ENCODE assay signal across 12 mouse cellular contexts in the genomic region with DNA sequence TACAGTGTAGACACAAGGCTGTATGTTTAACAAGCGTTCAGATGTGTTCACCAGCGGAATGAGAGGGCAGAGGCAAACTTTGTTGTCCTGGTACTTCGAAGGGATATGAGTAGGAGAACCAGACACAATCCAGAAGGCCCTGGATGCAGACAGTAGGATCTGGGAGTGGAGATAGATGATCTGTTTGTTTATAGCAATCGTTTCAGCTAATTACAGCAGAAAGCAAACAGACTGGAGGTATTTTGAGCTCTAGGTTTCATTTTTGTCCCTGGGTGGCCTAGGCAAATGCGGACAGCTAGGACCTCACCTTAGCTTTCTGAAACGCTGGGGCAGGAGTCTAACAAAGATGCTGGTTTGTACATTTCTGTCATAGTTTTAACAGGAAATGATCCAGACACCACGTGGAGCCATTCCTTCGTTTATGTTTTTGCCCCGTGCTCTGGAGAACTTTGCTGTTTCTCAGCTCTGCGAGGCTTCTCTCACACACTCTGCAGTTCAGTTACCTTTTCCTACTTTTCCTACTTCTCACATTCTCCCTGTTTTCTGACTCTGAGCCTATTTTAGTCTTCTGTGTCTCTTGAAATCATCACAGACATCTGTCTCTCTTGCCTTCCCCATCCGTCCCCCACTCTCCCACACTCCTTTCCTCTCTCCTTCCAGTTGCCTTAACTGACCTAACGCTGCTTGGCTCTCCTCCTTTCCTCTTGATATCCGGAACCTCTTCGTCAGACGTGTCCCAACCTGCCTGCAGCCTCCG. TPM values are rescaled to one million over a fixed set of nuclear protein-coding genes. Genes with fewer than 3 reads are reported as not detected.
DNase-seq lines count a peak whose midpoint lies in the region; ATAC-seq and TF ChIP-seq lines count a peak whose summit lies in the region.
"Had no signal": no experiment of that assay in that cellular context is flagged by ENCODE, and none has a peak within 500 bp of the region (broad histone marks: within the 10 kb centered on the region; RNA-seq: fewer than 3 reads in every experiment).

No protein-coding gene starts in this region.

- no peak overlapping the region for H3K9ac ChIP-seq in lung, embryonic 14.5 days
- H3K9ac ChIP-seq in stomach, embryonic 15.5 days: no peak overlapping the region

- H3K27ac ChIP-seq in lung, embryonic 14.5 days (ENCODE audit: low read depth): peak overlapping the region; percentile 15
- peak overlapping the region; percentile 72 for H3K27ac ChIP-seq in embryonic fibroblast, embryonic 13.5 days (ENCODE audit: insufficient read depth, low read length)
- H3K27ac ChIP-seq in stomach, embryonic 15.5 days: peak overlapping the region; percentile 38; the same call in 1 of the 2 replicates

- no peak overlapping the region for H3K4me3 ChIP-seq in lung, embryonic 14.5 days (ENCODE audit: low read depth, low read length)
- no peak overlapping the region for H3K4me3 ChIP-seq in embryonic fibroblast, embryonic 13.5 days (ENCODE audit: insufficient read depth, low read length)
- no peak overlapping the region for H3K4me3 ChIP-seq in stomach, embryonic 15.5 days (replicated peaks)

- TF ChIP-seq CTCF in lung, embryonic 14.5 days (IDR thresholded peaks at IDR 0.05; ENCODE audit: low read depth): no peak
- no peak for TF ChIP-seq CTCF in embryonic fibroblast, embryonic 13.5 days (IDR thresholded peaks at IDR 0.05; ENCODE audit: borderline replicate concordance, insufficient read depth, low read length)

- 19% methylated on average over 16 of the region's 16 CpGs for WGBS in lung, embryonic 14.5 days
- WGBS in stomach, embryonic 15.5 days: 15% methylated on average over 16 of the region's 16 CpGs

- no peaks in the 10 kb centered on the region for H3K27me3 ChIP-seq in lung, embryonic 14.5 days (ENCODE audit: insufficient read depth, low read length)
- H3K27me3 ChIP-seq in stomach, embryonic 15.5 days (replicated peaks): no peaks in the 10 kb centered on the region

- peaks cover 51% of the 10 kb centered on the region for H3K4me1 ChIP-seq in lung, embryonic 14.5 days (ENCODE audit: insufficient read depth)
- peaks cover 31% of the 10 kb centered on the region for H3K4me1 ChIP-seq in embryonic fibroblast, embryonic 13.5 days (ENCODE audit: control insufficient read depth, insufficient read depth, low read length)
- peaks cover 67% of the 10 kb centered on the region for H3K4me1 ChIP-seq in stomach, embryonic 15.5 days

- DNase-seq in frontal cortex, postnatal 25 days (ENCODE audit: low spot score in 2 of 2): no peak
- DNase-seq in lung, embryonic 14.5 days: peak; percentile 74
- no peak for DNase-seq in lung, postnatal 36 days
- no peak for DNase-seq in adrenal gland, adult 2 months
- no peak for DNase-seq in cerebellum, postnatal 4 days (ENCODE audit: low spot score in 2 of 2)
- DNase-seq: cerebellum, postnatal 14 days; heart, adult 11 months; thymus, postnatal 4 days had no signal

- no peak for TF ChIP-seq POLR2A in embryonic fibroblast, embryonic 13.5 days (IDR thresholded peaks at IDR 0.05; ENCODE audit: low read depth, low read length)

- H3K9me3 ChIP-seq in lung, embryonic 14.5 days (ENCODE audit: low read depth, low read length): no peaks in the 10 kb centered on the region
- H3K9me3 ChIP-seq in stomach, embryonic 15.5 days: no peaks in the 10 kb centered on the region

- peak; percentile 28 for ATAC-seq in frontal cortex, adult (ENCODE audit: low TSS enrichment)
- 0 out of 2 replicates have a peak, but pooled peaks have one; percentile 0 for ATAC-seq in lung, embryonic 14.5 days (ENCODE audit: insufficient read depth)
- ATAC-seq in stomach, embryonic 15.5 days (ENCODE audit: insufficient read depth, low FRiP score, low read depth): no peak
- ATAC-seq: forebrain, embryonic 14.5 days had no signal

- no peak overlapping the region for H3K4me2 ChIP-seq in lung, embryonic 14.5 days
- H3K4me2 ChIP-seq in stomach, embryonic 15.5 days: no peak overlapping the region

- no peaks in the 10 kb centered on the region for H3K36me3 ChIP-seq in lung, embryonic 14.5 days (ENCODE audit: insufficient read depth)
- H3K36me3 ChIP-seq in stomach, embryonic 15.5 days: no peaks in the 10 kb centered on the region

RNA-seq across cellular contexts. Expression of gene Ier5, which starts 10.4 kb away (rescaled TPM):
- 14.6 and 15.1 TPM in 2 replicates for polyA plus RNA-seq in lung, embryonic 14.5 days (2014; fragmentation: Nextera tagmentation; extraction: Ambion mirVana)
- polyA plus RNA-seq in embryonic fibroblast, embryonic 13.5 days (2011; ENCODE audit: insufficient read length, low read depth, missing spikeins): 37.2 and 48.4 TPM in 2 replicates
- 5.8 TPM in 2 replicates for polyA plus RNA-seq in stomach, embryonic 15.5 days (2015; fragmentation: Nextera tagmentation; extraction: Ambion mirVana)
- total RNA-seq in adrenal gland, adult 2 months (2021): 10 to 100 TPM in 1 of 2 experiments, 1 to 10 TPM in 1; 6.3 to 10.7 TPM
- 13.9 and 21.4 TPM in 2 replicates for polyA plus RNA-seq in adrenal gland, adult 2 months (2012; rRNA removed)

RNA-seq across cellular contexts. Expression of gene Mr1, which starts 57.6 kb away (rescaled TPM):
- 13.6 and 13.7 TPM in 2 replicates for polyA plus RNA-seq in lung, embryonic 14.5 days (2014; fragmentation: Nextera tagmentation; extraction: Ambion mirVana)
- polyA plus RNA-seq in embryonic fibroblast, embryonic 13.5 days (2011; ENCODE audit: insufficient read length, low read depth, missing spikeins): 13.4 and 13.8 TPM in 2 replicates
- 6.4 and 7.8 TPM in 2 replicates for polyA plus RNA-seq in stomach, embryonic 15.5 days (2015; fragmentation: Nextera tagmentation; extraction: Ambion mirVana)
- total RNA-seq in adrenal gland, adult 2 months (2021): 10 to 100 TPM; 29.2 to 30.6 TPM
- polyA plus RNA-seq in adrenal gland, adult 2 months (2012; rRNA removed): 3.8 and 4.4 TPM in 2 replicates

Comparison
In these comparisons a context has a peak if more than half of its experiments do, and no peak if none do; other contexts are left out.
1. H3K27ac ChIP-seq: peak in every context shown above with its lines; median percentile 72 in embryonic fibroblast, embryonic 13.5 days; 38 in stomach, embryonic 15.5 days; 15 in lung, embryonic 14.5 days.